Mouse (Mus musculus): Measurements from ENCODE around the gene Fyn. TPM values are rescaled to one million over a fixed set of nuclear protein-coding genes. Genes with fewer than 3 reads are reported as not detected.
A peak's percentile ranks its signal among the peaks of the same experiment; 100 is the strongest.

The Fyn gene
- 56.4 and 64.6 TPM in 2 replicates for polyA plus RNA-seq (2011; ENCODE audit: insufficient read length, low read depth, missing spikeins)

DNA sequence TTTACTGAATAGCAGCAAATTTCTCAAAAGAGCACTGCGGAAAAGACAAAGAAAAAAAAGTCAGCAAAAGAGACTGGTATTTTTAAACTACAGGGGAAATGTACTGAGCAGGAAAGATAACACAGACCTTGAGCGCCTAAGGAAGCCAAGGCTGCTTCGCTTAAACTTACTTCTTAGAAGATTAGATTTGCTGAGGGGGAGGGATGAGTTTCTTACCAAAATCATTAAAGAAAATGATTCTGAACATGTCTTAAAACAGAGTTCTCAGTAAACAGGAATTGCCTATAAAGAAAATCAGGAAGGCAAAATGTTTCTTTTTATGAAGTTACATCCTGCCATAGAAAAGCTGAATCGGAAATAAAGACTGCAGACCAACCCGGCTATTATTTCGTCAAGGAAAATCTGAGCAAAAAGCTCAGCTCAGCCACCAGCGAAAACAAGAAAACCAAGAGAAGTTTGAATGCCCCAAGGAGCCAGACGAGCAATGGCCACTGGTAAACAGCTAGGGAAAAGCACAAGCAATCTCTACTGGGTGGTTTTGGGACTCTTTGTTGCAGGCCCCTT, at the start of gene Fyn:
Gene Fyn, plus strand, starts transcription at position 284 of the 564 bp plus-strand sequence.
- Histone ChIP-seq H3K4me1 (ENCODE audit: control insufficient read depth, insufficient read depth, low read length) (no peaks in the 10 kb centered on the region; the same call in 1 of the 2 replicates), H3K27ac (ENCODE audit: insufficient read depth, low read length) (no peak within 1 kb of the TSS), H3K4me3 (ENCODE audit: insufficient read depth, low read length) (peak within 1 kb of the TSS; percentile 82)
- TF ChIP-seq CTCF (IDR thresholded peaks at IDR 0.05; ENCODE audit: borderline replicate concordance, insufficient read depth, low read length): no peak

DNA sequence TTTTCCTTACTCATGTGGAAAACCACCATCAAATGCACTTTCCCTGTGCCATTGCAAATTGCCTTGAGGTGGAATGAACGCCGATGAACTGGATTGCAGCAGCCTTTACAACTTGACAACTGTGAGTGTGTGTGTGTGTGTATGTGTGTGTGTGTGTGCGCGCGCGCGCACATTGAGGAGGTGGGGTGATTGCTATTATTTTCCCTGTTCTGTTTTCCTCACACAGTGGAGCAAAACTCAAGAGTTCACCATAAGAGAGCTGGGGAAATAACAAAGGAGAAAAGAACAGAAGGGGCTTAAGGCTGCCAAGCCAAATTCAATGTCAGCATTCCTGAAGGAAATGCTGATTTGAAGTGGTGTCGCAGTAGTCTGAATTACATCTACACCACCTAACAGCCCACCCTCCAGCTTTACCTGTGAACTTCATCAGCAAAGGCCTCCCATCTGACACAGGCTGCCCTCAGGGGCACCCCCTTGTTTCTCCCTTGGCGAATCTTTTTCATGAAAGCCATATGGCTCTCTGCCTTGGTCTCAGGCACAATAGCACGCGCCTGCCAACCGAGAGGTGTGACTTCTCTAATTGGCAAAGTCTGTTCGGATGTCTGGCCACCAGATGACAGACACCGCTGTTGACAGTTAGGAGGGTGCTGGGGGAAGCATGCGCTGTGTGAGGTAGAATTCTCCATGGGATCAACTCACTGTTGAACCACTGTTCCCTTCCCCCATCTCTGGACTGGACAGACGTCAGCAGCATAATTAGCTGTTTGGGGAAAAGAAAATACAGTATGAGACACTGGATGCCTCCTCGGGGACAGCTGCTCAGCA, 47.6 kb upstream of the Fyn start:
- TF ChIP-seq CTCF (IDR thresholded peaks at IDR 0.05; ENCODE audit: borderline replicate concordance, insufficient read depth, low read length) (no peak), POLR2A (IDR thresholded peaks at IDR 0.05; ENCODE audit: low read depth, low read length) (no peak)
- Histone ChIP-seq H3K4me1 (ENCODE audit: control insufficient read depth, insufficient read depth, low read length) (peaks cover 8% of the 10 kb centered on the region), H3K27ac (ENCODE audit: insufficient read depth, low read length) (no peak overlapping the region; the same call in 1 of the 2 replicates), H3K4me3 (ENCODE audit: insufficient read depth, low read length) (no peak overlapping the region)

DNA sequence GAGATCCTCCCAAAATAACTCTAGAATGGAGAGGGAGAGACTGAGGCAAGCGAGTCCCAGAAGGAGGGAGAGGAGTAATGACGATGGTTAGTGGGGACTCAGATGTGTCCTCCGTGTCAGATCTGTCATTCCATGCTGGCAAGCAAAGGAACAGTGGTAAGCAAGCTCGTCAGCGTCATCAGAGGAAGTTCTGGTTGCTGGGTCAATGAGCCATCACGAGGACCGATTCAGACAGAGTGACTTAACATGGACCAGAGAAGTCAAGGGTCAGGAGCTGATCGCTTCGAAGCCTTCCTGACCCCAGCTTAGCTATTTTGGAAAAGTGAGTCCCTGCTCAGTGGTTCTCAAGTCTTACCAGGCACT, 47.1 kb upstream of the Fyn start:
- H3K4me1 ChIP-seq (ENCODE audit: control insufficient read depth, insufficient read depth, low read length): peaks cover 8% of the 10 kb centered on the region
- H3K27ac ChIP-seq (ENCODE audit: insufficient read depth, low read length): peak overlapping the region; percentile 66
- no peak overlapping the region for H3K4me3 ChIP-seq (ENCODE audit: insufficient read depth, low read length)
- TF ChIP-seq POLR2A (IDR thresholded peaks at IDR 0.05; ENCODE audit: low read depth, low read length) (no peak), CTCF (IDR thresholded peaks at IDR 0.05; ENCODE audit: borderline replicate concordance, insufficient read depth, low read length) (no peak)

DNA sequence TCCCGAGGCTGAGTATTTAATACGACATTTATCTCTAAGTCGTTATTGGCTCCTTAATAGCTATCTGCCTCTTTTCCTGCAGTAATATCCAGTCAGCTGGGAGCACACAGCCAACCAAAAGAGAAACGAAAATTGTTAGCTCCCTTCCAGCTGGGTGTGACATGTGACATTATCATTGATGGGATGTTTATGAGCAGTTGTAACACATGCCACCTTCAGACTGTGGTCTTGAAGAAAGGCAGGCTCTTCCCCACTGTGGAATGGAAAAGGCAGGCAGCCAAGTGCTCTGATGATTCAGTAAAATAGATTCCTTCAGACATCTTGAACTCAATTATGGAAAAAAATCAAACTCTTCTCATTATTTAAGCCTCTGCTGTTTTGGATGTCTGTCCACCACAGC, 46.5 kb upstream of the Fyn start:
- Histone ChIP-seq H3K4me1 (ENCODE audit: control insufficient read depth, insufficient read depth, low read length) (peaks cover 8% of the 10 kb centered on the region), H3K27ac (ENCODE audit: insufficient read depth, low read length) (peak overlapping the region; percentile 76), H3K4me3 (ENCODE audit: insufficient read depth, low read length) (no peak overlapping the region)
- TF ChIP-seq POLR2A (IDR thresholded peaks at IDR 0.05; ENCODE audit: low read depth, low read length): no peak
- no peak for TF ChIP-seq CTCF (IDR thresholded peaks at IDR 0.05; ENCODE audit: borderline replicate concordance, insufficient read depth, low read length)

DNA sequence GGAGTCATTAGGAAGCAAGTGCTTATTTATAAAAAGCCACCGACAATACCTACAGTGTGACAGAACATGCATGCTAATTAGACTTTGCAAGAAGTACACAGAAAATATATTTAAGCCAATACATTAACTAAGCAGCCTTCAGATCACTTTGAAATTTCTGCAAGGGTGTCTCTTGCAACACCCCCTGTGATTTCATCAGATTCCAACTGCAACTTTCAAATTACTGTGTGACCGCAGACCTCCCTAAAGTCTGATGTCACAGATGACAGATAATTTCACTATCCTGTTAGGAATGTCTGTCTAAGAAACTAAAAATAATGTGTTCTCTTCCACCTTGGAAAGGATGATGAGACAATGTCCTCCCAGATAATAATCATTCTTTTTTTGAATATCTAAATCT, 44.4 kb upstream of the Fyn start:
- Histone ChIP-seq H3K4me1 (ENCODE audit: control insufficient read depth, insufficient read depth, low read length) (peaks cover 8% of the 10 kb centered on the region), H3K4me3 (ENCODE audit: insufficient read depth, low read length) (no peak overlapping the region), H3K27ac (ENCODE audit: insufficient read depth, low read length) (peak overlapping the region; percentile 63; the same call in 1 of the 2 replicates)
- TF ChIP-seq CTCF (IDR thresholded peaks at IDR 0.05; ENCODE audit: borderline replicate concordance, insufficient read depth, low read length) (no peak), POLR2A (IDR thresholded peaks at IDR 0.05; ENCODE audit: low read depth, low read length) (no peak)

DNA sequence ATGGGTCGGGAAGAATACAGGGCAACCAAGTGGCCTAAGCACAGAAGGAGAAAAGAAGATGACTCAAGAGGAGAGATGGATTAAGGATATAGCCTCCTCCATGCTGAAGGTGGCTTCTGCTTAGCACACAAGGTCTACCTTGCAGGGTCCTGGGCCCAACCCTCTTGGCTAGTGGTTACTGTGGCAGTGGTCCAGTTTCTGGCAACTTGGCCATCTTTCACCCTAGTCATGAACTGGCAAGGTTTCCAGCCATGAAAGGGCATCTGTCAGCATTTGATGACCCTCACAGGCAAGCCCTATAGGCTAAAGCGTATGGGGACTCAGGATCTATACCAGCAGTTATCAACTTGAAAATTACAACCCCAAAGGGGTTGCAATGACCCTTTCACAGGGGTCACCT, 40.0 kb upstream of the Fyn start:
- no peak for TF ChIP-seq CTCF (IDR thresholded peaks at IDR 0.05; ENCODE audit: borderline replicate concordance, insufficient read depth, low read length)
- H3K27ac ChIP-seq (ENCODE audit: insufficient read depth, low read length): no peak overlapping the region
- no peaks in the 10 kb centered on the region for H3K4me1 ChIP-seq (ENCODE audit: control insufficient read depth, insufficient read depth, low read length)
- no peak overlapping the region for H3K4me3 ChIP-seq (ENCODE audit: insufficient read depth, low read length)

DNA sequence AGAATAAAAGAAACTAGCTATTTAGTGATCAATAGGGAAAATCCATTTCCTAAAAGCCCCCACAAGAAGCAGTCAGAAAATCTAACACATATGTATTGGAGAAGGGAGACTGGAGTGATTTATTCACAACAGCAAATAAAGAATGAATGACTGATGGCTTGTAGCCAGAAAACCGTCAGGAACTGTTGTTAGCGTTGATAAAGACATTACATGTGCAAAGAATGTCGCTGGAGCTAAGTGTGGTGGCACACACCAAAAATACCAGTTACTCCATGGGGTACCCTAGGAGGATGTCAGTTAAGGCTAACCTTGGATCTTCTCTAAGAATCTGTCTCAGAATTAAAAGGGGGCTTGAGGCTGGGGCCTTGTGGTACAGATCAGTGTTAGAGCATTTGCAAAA, 34.3 kb upstream of the Fyn start:
- peaks cover 3% of the 10 kb centered on the region; the same call in 1 of the 2 replicates for H3K4me1 ChIP-seq (ENCODE audit: control insufficient read depth, insufficient read depth, low read length)
- H3K4me3 ChIP-seq (ENCODE audit: insufficient read depth, low read length): no peak overlapping the region
- no peak for TF ChIP-seq POLR2A (IDR thresholded peaks at IDR 0.05; ENCODE audit: low read depth, low read length)
- TF ChIP-seq CTCF (IDR thresholded peaks at IDR 0.05; ENCODE audit: borderline replicate concordance, insufficient read depth, low read length): no peak
- no peak overlapping the region for H3K27ac ChIP-seq (ENCODE audit: insufficient read depth, low read length)

DNA sequence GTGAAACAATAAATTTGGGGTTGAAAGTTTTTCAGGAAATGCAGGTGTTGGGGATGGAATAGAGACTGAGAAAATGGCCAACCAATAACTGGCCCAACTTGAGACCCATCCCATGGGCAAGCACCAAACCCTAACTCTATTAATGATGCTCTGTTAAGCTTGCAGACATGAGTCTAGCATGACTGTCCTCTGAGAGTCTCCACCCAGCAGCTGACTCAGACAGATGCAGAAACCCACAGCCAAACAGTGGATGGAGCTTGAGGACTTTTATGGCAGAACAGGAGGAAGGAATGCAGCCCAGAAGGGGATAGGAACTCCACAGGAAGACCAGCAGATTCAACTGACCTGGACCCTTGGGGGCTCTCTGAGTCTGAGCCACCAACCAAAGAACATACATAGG, 32.8 kb upstream of the Fyn start:
- TF ChIP-seq POLR2A (IDR thresholded peaks at IDR 0.05; ENCODE audit: low read depth, low read length) (no peak), CTCF (IDR thresholded peaks at IDR 0.05; ENCODE audit: borderline replicate concordance, insufficient read depth, low read length) (no peak)
- peak overlapping the region; percentile 69; the same call in 1 of the 2 replicates for H3K27ac ChIP-seq (ENCODE audit: insufficient read depth, low read length)
- no peak overlapping the region for H3K4me3 ChIP-seq (ENCODE audit: insufficient read depth, low read length)

DNA sequence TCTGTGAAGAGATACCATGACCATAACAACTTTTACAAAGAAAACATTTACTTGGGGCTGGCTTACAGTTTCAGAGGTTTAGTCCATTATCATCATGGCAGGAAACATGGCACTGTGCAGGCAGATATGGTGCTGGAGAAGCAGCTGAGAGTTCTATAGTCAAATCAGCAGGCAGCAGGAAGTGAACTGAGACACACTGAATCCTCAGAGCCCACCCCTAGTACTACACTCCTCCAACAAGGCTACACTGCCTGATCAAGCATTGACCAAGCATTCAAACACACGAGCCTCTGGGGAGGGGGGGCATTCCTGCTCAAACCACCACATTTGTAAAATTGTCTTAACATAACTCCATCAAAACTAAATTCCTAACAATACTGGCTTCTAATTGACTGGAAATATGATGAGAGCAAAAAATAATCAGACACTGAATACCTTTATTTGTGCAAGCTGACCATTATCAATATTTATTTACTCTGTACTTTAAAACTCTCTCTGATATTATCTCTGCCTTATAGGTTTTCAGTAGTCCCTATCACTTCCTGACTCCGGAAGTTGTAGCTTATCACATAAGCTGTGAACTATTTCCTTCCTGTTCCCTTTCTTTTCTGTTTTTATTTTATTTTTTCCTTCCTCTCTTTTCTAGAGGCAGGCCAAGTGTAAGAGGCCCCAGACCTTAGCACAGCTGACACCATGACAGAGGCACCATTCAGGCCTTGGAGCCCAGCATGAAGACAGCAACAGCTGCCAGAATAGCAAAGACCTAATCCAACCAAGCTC, 29.3 kb upstream of the Fyn start:
- Histone ChIP-seq H3K27ac (ENCODE audit: insufficient read depth, low read length) (no peak overlapping the region), H3K4me3 (ENCODE audit: insufficient read depth, low read length) (no peak overlapping the region), H3K4me1 (ENCODE audit: control insufficient read depth, insufficient read depth, low read length) (peaks cover 3% of the 10 kb centered on the region; the same call in 1 of the 2 replicates)
- TF ChIP-seq CTCF (IDR thresholded peaks at IDR 0.05; ENCODE audit: borderline replicate concordance, insufficient read depth, low read length) (no peak), POLR2A (IDR thresholded peaks at IDR 0.05; ENCODE audit: low read depth, low read length) (no peak)

More for the DNA sequence above, 32.8 kb upstream of the Fyn start:
- peaks cover 3% of the 10 kb centered on the region; the same call in 1 of the 2 replicates for H3K4me1 ChIP-seq (ENCODE audit: control insufficient read depth, insufficient read depth, low read length)

DNA sequence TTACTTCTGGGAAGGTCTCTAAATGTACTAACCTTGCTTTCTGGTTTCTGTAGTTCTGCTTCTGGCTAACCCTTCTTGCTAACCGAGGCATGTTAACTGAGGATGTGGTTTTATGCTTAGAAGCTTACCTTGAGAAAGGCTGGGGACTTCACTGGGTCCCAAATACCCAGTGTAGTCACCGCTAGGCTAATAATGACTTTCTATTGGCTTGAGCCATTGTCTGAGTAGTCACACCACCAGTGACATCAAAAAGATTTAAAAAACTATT, 28.8 kb upstream of the Fyn start:
- no peak for TF ChIP-seq POLR2A (IDR thresholded peaks at IDR 0.05; ENCODE audit: low read depth, low read length)
- TF ChIP-seq CTCF (IDR thresholded peaks at IDR 0.05; ENCODE audit: borderline replicate concordance, insufficient read depth, low read length): no peak
- Histone ChIP-seq H3K4me1 (ENCODE audit: control insufficient read depth, insufficient read depth, low read length) (peaks cover 3% of the 10 kb centered on the region; the same call in 1 of the 2 replicates), H3K4me3 (ENCODE audit: insufficient read depth, low read length) (no peak overlapping the region), H3K27ac (ENCODE audit: insufficient read depth, low read length) (no peak overlapping the region)

Data from embryonic fibroblast, embryonic 13.5 days (primary cell).